Mouse (Mus musculus) splenic B cell, adult 2 months (primary cell): Measurements from ENCODE around the gene Pip5k1c.
A peak's percentile ranks its signal among the peaks of the same experiment; 100 is the strongest.

ENCODE experiments used
- DNase-seq: peaks from one replicate; pipeline ENCODE4 v3.0.0-alpha.2; 2011; ENCODE audit warnings: low read depth, low spot score
- H3K27me3 ChIP-seq: 2 replicates; pipeline ENCODE4 v1.6.1; 2012; ENCODE audit warnings: mild to moderate bottlenecking, low read length, moderate library complexity, mixed read lengths; ENCODE audit not compliant: control insufficient read depth, poor library complexity, insufficient read depth, severe bottlenecking
- H3K36me3 ChIP-seq: 2 replicates; pipeline ENCODE4 v1.6.1; 2012; ENCODE audit warnings: mild to moderate bottlenecking, low read length, moderate library complexity, mixed read lengths; ENCODE audit not compliant: control insufficient read depth, poor library complexity, insufficient read depth, severe bottlenecking

The Pip5k1c gene

DNA sequence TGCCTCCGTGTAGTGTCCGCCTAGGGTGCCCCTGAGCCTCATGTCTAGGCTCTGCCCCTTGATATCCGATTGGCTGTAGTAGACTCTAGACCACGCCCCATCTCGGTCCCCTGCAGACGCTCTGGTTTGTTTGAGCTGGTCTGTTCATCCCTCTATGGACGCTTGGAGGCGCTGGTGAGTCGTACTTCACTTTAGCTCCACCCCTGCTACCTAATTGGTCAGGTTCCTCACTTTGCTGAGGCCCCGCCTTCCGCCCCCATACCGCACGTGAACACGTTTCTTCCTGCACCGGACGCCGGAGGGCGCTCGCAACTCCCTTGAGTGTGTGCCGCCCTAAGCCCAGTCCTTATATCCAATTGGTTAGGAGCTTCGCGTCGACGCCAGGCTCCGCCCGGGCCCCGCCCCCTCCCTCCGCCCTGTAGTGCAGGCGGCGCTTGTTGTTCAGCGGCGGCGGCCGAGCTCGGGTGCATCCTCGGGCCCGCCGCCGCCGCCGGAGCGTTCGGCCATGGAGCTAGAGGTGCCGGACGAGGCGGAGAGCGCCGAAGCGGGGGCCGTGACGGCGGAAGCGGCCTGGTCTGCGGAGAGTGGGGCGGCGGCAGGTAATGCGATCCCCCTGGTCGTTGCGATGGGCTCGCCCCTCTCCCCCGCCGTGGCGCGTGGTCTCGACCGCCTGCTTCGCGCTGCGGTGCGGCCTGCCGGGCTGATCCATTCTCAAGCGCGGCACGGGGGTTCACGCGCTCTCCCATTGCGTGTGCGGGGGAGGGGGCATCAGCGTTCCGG, at the start of gene Pip5k1c:
Gene Pip5k1c, plus strand, starts transcription at position 410 of the 780 bp plus-strand sequence.
- H3K27me3 ChIP-seq, result no peaks in the 10 kb centered on the region

DNA sequence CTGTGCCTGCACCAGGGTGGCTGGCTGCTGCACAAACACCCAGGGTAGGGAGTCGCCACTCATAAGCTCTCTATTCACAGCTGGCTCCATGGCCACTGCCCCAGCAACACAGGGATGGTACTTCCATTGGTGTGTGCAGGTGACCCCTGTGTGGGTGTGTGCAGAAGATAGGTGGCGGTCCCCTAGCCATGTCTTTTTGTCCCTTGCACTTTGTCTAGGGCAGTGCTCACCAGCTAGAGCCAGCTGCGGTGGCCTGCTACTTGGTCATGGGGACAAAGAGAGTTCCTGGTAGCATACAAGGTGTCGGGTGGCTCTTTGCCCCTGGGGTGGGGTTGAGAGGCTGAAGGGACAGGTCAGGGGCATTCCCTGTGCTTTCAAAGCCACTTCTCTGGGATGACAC, 48.6 kb upstream of the Pip5k1c start:
- H3K27me3 ChIP-seq, result no peaks in the 10 kb centered on the region; the same call in 1 of the 2 replicates
- H3K36me3 ChIP-seq, result no peaks in the 10 kb centered on the region

More for the DNA sequence above, at the start of gene Pip5k1c:
- peak; percentile 100 for DNase-seq
- H3K36me3 ChIP-seq, result no peaks in the 10 kb centered on the region

DNA sequence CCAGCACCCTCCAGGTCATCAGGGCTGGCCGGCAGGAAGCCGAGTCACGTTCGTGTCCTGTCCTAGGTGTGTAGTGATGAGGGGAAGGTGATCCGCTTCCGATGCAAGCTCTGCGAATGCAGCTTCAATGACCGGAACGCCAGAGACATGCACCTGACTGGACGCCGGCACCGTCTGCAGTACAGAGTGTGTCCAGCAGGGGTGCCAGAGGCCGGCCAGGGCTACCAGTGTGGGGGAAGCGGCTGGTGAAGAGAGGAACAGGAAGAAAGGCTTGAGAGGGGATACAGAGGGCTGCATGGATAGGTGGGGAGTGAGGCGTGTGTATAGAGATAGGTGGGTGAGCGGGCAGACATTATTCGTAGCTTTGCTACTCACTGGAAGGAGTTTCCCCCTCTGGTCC, 48.2 kb upstream of the Pip5k1c start:
- peak; percentile 87 for DNase-seq

More for the DNA sequence above, 48.6 kb upstream of the Pip5k1c start:
- DNase-seq, result no peak

DNA sequence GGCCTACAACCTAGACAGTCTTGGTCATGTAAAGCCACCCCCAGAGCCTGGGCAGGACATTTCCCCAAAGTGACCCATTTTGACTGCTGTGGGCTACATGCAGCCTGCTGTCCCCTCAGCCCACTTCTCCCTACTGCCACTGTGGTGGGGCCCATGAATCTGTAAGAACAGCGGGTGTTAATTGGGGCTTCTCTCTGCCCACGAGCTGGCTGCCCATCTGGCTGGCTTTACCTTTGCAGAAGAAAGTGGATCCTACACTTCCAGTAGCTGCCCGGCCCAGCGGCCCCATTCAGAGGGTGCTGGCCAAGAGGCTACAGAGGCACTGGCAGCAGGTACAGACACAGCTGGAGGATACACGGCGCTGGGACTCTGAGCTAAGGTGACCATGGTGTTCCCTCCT, 47.6 kb upstream of the Pip5k1c start:
- Histone ChIP-seq H3K27me3 (no peaks in the 10 kb centered on the region), H3K36me3 (no peaks in the 10 kb centered on the region)
- no peak for DNase-seq

More for the DNA sequence above, 48.2 kb upstream of the Pip5k1c start:
- Histone ChIP-seq H3K27me3 (no peaks in the 10 kb centered on the region), H3K36me3 (no peaks in the 10 kb centered on the region)

DNA sequence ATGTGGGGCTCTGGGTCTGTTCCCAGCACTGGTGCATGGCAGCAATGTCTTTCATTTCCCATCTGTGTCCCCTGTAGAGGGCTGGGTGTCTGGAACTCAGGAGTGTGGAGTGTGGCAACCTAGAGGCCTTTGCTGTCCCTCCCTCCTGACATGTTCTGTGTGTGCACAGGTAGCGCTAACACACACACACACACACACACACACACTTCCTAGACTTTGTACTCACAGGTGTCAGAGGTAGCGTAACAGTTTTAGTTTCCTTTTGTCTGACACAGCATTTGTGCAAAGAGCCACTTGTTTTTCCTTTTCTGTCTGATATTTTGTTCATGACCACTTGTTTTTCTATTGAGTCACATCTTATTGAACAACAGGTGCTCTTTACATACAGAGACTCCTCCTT, 45.0 kb upstream of the Pip5k1c start:
- H3K36me3 ChIP-seq, result no peaks in the 10 kb centered on the region
- H3K27me3 ChIP-seq, result no peaks in the 10 kb centered on the region
- DNase-seq, result no peak

DNA sequence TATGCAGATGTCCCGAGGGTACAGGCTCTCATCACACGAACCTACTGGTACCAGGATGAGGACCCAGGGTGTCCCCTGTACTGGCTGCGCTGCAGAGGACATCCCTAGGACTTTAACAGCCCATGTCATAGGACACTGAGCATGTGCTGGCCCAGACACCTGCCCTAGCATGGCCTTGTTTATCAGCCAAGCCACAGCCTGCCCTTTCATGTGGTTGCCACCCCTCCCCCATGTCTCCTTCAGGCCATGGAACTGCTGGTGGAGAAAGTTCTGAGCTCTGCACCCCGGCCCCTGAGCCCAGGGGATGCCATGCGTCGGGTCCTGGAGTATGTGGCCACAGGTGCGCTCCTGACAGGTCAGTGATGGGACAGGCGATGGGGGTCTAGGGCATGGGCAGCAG, 43.3 kb upstream of the Pip5k1c start:
- no peaks in the 10 kb centered on the region for H3K36me3 ChIP-seq
- no peaks in the 10 kb centered on the region for H3K27me3 ChIP-seq
- DNase-seq, result no peak

DNA sequence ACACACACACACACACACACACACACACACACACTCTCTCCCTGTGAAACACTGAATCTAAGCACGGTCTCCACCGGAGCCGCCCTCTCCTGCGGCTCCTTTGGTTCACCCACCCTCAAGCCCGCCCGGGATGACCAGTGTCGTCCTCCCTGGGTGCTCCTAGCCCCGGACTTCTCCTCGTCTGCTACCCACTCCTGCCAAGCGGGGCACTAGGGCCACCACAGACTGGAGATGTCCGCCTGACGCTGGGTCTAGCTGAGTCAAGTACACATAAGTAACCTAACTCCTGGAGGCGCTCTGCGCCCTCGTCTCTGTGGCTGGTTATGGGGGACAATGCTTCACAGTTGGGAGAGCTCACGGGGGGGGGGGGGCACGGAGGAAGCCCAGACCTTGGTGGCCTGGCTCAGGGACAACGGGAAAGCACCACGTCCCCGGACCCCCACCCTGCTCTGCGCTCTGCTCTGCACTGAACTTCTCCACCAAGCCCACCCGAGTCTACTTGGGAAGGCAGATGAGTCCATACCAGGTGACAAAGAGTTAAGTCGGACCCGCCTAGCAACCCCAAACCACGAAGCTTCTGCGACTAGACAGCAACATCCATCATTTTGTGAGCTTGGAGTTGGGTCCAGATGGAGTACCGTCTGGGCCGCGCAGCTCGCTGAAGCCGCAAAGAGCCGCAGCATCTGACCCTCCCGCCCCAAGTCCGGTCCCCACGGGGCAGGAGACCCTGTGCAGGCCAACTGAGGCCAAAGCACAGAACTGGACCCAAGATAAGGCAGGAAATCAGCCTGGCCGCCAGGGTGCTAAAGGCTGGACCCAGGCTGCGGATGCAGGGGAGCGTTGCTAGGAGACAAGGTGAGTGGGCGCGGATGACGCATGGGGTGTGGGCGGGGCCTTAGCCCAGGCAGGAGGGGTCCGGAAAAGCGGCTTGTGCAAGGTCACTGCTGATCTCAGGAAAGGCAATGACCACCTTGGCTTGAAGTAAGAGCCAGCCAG, 40.0 kb upstream of the Pip5k1c start, which contains the start of gene Matk:
Gene Matk, plus strand, starts transcription at position 512 of the 996 bp plus-strand sequence.
- H3K36me3 ChIP-seq, result no peaks in the 10 kb centered on the region
- peak; percentile 74 for DNase-seq
- no peaks in the 10 kb centered on the region for H3K27me3 ChIP-seq

DNA sequence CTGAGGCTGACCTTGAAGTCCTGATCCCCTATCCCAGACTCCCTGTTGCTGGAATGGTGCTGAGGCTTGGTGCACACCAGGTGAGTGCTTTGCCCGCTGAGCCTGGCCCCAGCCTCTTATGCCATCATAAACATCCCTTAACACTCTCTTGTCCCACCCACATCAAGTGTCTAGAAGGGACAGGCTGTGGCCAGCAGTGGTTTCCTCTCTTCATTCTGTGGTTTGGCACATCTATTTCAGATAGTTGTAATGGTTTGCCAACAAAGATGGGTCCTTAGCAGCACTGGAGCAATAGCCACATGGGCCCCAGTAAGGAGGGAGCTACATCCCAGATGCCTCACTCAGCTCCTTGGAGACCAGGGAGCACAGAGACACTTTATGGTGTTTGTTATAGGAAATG, 37.9 kb upstream of the Pip5k1c start:
- DNase-seq, result no peak
- no peaks in the 10 kb centered on the region for H3K36me3 ChIP-seq
- H3K27me3 ChIP-seq, result no peaks in the 10 kb centered on the region

DNA sequence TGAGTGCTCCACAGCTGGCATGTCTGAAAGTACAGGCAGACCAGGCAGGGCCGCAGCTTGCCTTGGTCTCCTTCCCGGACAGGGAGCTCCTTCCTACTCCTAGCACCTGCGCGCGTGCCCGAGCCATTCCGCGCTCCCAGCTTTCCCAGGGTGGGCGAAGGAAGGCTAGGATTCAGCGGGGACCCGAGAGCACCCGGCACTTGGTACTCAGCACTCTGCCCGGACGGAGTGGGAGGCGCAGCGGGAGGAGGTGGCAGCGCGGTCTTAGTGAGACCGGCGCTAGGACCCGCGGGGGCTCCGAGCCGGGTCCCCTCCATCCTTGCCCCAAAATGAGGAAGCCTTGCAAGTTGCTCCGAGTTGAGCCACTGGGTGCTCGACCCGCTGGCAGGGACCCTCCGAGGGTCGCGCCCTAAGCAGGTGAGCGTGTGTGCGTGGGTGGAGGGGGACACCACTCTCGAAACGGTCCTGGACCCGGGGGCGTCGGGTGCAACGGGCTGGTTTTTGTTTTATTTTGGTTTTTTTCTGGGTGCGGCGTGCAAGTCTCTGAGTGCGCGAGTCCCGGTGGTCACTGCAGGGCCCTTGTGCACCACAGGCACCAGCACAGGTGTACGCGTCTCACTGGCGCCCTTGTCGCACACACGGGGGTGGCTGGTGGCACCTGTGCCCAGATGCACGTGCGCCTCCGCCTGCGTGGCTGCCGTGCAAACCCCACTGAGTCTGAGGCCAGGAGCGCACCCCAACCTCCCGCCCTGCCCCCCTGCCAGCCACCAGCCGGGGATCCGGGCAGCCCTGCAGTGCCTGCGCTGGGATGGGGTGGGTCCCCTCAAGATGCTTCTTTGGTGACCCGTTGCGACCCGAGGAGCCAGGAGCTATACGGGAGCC, 35.4 kb upstream of the Pip5k1c start:
- peak; percentile 63 for DNase-seq
- Histone ChIP-seq H3K27me3 (no peaks in the 10 kb centered on the region), H3K36me3 (no peaks in the 10 kb centered on the region)

DNA sequence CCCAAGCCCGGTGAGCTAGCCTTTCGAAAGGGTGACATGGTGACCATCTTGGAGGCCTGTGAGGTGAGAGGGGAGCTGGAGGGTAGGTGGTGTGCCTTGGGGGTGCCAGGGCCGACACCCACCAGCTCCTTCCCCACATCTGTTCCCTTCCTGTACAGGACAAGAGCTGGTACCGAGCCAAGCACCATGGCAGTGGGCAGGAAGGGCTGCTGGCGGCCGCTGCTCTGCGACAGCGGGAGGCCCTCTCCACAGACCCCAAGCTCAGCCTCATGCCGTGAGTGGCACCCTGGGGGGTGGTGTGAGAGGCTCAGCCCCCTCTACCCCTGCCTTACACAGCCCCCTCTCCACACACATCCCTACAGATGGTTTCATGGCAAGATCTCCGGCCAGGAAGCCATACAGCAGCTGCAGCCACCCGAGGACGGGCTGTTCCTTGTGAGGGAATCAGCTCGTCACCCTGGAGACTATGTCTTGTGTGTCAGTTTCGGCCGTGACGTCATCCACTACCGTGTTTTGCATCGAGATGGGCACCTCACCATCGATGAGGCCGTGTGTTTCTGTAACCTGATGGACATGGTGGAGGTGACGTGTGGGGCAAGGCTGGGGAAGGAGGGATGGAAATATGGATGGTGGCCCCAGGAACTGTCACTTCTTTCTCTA, 33.4 kb upstream of the Pip5k1c start:
- DNase-seq, result no peak
- no peaks in the 10 kb centered on the region for H3K27me3 ChIP-seq
- H3K36me3 ChIP-seq, result peaks cover 3% of the 10 kb centered on the region; the same call in 1 of the 2 replicates

DNA sequence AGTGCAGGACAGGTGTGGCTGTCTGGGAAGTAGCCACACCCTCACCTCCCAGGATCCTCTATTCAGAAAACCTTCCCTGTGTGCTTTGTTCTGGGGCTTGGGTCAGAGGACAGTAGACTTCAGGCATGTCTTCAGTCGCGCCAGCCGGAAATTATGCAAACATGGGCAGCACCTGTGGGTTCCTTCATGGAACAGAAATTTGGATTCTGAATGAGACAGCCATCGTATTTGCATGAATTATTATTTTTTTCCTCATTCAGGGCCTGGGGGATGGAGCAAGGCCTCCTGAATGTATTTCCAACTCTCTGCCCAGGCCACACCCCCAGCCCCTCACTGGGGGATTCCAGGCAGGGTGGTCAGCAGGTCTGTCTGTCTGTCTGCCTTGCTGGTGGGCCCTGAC, 31.7 kb upstream of the Pip5k1c start:
- no peak for DNase-seq
- no peaks in the 10 kb centered on the region for H3K27me3 ChIP-seq
- peaks cover 3% of the 10 kb centered on the region; the same call in 1 of the 2 replicates for H3K36me3 ChIP-seq

DNA sequence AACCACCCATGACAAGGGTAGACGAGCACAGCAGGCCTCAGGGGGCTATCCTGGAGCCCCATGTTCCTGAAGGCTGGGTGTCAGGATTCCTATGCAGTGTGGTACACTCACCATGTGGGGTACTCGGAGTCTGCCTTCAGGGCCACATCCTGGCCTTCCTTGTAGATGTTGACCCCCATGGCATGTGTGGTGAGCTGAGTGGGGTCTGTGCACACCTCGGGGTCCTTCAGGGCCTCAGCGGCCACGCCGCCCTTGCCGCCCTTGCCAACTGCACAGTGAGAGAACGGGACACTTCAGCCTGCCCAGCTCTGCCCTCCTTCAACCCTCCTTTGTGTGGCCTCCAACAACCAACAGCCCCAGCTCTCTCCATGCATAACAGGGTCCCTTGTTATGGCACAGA, 27.2 kb upstream of the Pip5k1c start:
- no peak for DNase-seq
- Histone ChIP-seq H3K27me3 (no peaks in the 10 kb centered on the region), H3K36me3 (peaks cover 3% of the 10 kb centered on the region; the same call in 1 of the 2 replicates)

DNA sequence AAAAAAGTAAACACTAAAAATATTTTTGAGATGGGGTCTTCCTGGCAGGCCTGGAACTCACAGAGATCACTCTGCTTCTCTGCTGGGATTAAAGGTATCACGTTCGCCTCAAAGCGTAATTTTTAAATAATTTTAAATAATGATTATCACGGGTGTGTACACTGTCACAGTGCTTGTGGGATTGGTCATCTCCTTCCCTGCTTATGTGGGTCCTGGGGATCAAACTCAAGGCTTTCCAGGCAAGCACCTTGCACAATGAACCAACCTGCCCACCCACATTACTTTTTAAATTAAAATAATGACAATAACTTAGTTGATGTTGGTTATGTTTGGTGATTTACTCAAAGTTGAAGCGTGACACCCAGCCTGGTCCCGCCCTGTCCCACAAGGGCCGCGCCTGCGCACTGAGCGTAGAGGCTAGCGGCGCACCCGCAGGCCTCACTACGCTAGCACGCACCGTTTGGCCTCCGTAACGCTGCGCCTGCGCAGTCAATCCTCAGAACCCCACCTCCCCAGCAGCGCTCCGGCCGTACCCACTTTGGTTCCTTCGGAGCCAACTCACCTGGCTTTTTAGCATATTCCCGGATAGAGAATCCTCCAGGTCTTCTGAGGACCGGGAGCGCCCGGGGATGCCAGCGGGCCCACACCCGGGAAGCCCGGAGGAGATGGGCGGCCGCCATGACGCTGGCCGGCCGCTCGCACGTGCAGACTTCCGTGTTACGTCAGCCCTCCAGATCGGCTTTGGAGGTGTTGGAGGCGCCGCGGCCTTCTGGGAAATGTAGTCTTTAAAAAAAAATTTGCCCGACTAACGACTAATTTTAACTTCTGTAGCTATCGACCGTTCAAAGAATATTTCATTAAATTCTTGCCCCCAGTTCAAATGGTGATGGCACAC, 26.3 kb upstream of the Pip5k1c start, which contains the start of the genes Mrpl54 and Apba3:
Gene Mrpl54, minus strand, starts transcription at position 724 of the 895 bp plus-strand sequence.
Gene Apba3, plus strand, starts transcription at position 750 of the 895 bp plus-strand sequence.
- H3K27me3 ChIP-seq, result no peaks in the 10 kb centered on the region
- H3K36me3 ChIP-seq, result peaks cover 6% of the 10 kb centered on the region
- DNase-seq, result peak; percentile 98
